Mouse (Mus musculus) cerebellum, postnatal 14 days (tissue): Measurements from ENCODE around the gene Bcl7c.
A peak's percentile ranks its signal among the peaks of the same experiment; 100 is the strongest.
"Not testable (repeated sequence)": the region's sequence is repeated elsewhere in the genome, so short reads cannot be mapped to it uniquely, and the experiment has no call there.

Experiments used
- DNase-seq, 2 experiments: peaks; one replicate each; pipeline ENCODE4 v3.0.0; 2021; ENCODE audit warnings: mixed read lengths in 2 of 2

Gene Bcl7c

GRCm38 (mm10) chr7:127642254-127642653, 66.5 kb downstream of the Bcl7c start:
- no peak for DNase-seq

DNA sequence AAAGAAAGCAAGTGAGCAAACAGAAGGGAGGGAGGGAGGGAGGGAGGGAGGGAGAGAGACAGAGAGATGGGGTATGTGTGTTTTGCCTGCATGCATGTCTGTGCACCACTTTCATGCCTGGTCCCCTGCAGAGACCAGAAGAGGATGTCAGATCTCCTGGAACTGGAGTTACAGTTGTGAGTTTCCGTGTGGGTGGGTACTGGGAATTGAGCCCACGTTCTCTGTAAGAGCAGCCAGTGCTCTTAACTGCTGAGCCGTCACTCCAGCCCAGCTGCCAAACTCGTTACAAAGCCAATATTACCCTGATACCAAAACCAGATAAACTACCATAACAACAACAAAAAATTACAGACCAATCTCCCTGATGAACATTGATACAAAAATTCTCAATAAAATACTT, 67.5 kb downstream of the Bcl7c start:
- no peak for DNase-seq

DNA sequence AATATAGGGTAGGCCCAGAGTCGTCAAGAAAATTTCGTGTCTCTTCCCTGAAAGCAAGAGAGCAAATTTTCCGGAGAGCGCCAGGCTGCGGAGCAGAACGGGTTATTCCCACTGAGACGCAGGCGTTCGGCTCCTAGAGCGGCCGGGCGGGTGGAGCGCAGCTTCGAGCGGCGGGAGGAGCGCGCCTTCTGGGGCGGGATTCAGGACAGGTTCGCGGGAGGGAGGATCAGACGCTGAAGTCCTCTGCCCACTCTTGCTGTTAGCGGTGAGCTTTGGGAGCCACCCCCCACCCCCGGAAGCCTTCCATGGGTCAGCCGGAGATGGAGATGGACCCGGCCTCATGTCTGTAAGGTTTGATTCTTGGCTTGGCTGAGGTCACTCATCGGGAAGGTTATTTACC, 71.8 kb downstream of the Bcl7c start:
- peak; percentile 87 to 89 for DNase-seq

DNA sequence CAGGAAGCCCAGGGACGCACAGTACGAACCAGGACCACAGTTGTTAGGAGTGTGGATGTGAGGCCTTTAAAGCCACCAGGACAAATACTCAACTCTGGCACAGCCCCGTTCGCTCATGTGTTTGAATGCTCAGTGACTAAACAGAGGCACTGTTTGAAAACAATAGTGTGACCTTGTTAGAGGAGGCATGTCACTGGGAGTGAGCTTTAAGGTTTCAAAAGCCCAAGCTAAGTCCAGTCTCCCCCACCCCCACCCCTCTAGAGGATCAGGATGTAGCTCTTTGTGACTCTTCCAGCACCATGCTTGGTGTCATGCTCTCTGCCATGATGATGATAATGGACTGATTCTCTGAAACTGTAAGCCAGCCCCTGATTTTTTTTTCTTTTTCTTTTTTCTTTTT, 77.3 kb downstream of the Bcl7c start:
- DNase-seq, result no peak

DNA sequence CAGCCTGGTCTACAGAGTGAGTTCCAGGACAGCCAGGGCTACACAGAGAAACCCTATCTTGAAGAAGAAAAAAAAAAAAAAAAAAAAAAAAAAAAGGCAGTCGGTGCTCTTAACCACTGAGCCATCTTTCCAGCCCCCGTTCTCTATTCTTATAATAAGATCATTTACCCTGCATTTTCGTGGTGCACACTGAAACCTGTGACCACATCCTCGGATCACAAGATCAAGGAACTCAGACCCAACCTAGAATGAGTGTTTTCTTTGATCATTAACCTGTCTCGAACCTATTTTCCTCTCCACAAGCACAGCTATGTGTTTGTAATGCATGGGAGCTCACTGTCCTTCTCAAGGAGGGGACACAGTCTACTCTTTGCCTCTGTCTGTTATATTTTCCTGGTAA, 80.1 kb downstream of the Bcl7c start:
- DNase-seq, result no peak

DNA sequence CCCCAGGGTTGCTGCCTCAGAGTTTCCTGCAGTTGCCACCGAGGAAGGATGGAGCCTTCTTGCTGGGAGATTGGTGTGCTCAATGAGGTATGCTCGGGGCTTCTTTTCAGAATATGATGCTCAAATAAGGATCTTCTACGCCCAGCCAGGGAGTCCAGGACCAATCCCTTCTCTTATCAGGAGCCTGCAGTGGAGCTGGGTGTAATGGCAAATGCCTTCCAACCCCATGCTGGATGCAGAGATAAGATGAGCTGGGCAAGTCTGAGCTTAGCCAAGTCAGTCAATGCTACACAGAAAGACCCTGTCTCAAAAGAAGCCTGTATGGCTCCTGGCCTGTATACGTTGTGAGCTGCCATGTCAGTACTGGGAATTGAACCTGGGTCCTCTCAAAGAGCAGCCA, 82.3 kb downstream of the Bcl7c start:
- no peak for DNase-seq

GRCm38 (mm10) chr7:127626039-127626438, 82.7 kb downstream of the Bcl7c start:
- DNase-seq, result no peak

GRCm38 (mm10) chr7:127618402-127618801, 90.3 kb downstream of the Bcl7c start:
- not testable (repeated sequence) for DNase-seq

GRCm38 (mm10) chr7:127617962-127618361, 90.8 kb downstream of the Bcl7c start:
- no peak for DNase-seq

DNA sequence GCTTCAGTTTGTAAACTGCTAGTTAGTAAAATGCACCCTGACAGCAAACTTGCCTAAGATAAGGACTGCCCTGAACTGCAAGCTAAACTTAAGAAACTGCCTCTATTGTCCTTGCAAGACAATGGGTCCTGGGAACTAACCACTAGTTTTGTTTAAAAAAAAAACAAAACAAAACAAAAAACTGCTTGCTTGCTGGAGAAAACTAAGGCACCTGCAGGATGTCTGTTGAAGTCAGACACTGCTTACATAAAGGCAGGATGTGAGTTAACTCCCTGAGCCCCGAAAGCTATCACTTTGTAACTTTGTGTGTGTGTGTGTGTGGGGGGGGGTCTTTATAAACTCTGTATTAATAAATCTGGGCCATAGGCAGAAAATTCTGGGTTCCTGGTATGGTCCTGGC, 91.9 kb downstream of the Bcl7c start:
- no peak for DNase-seq

DNA sequence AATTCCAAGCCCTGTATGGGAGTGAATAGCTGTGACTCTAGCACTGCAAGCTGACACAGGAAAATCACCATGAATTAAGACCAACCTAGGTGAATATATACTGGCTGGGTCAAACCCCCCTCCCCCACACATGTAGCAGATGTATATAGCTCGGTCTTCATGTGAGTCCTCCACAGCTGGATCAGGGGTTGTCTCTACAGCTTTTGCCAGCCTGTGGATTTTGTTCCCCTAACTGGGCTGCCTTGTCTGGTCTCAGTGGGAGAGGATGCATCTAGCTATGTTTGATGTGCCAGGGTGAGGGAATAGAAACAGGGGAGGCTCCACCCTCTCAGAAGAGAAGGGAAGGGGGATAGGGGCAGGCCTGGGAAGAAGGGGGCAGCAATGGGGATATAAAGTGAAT, 92.4 kb downstream of the Bcl7c start:
- DNase-seq, result no peak

GRCm38 (mm10) chr7:127614891-127615843, 93.6 kb downstream of the Bcl7c start, which contains the start of gene Zfp629:
TSS of gene Zfp629 (minus strand) at chr7:127615797.
- DNase-seq, result peak; percentile 89 to 90

GRCm38 (mm10) chr7:127614511-127614890, 94.2 kb downstream of the Bcl7c start:
- DNase-seq, result peak; percentile 43 to 47

GRCm38 (mm10) chr7:127614091-127614490, 94.6 kb downstream of the Bcl7c start:
- no peak for DNase-seq

DNA sequence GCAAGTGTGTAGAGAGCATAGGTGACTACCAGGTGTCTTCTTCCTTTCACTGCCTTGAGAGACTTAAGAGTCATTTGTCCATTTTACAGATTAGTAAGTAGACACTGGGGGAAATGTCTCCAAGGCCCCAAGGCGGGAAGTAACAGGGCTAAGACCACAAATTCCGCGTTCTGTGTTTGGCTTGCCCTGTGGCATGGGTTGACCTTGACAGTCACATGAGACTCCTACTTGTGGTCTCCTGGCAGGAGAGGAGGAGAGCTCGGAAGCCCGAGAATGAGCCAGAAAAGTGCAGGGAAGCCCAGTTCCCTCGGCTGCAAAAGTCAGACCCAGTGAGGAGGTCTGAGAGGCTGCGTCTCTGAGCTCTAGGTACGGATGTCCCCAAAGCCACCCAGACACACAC, 95.2 kb downstream of the Bcl7c start:
- DNase-seq, result no peak

DNA sequence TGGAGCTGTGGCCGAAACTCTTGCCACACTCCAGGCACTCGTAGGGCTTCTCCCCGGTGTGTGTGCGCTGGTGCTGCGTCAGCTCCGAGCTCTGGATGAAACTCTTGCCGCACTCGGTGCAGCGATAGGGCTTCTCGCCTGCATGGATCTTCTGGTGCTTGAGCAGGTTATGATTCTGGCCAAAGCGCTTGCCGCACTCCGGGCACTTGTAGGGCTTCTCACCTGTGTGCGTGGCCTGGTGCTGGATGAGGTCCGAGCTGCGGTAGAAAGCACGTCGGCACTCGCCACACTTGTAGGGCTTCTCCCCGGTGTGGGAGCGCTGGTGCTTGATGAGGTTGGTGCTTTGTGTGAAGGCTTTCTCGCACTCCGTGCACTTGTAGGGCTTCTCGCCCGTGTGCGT, 97.2 kb downstream of the Bcl7c start:
- DNase-seq, result no peak
